Mouse (Mus musculus): ENCODE measurements at regions not wholly inside any gene's neighbourhood (a gene's known extent, or its start where the extent isn't known, plus 50 kb on each side); places are given as distances from the start of the nearest gene placed in this dataset.

- no peak for DNase-seq (ENCODE audit: low spot score in 2 of 2)
These were observed 151.8 kb downstream of the Cyp26b1 start for GRCm38 (mm10) chr6:84441721-84442480.

DNA sequence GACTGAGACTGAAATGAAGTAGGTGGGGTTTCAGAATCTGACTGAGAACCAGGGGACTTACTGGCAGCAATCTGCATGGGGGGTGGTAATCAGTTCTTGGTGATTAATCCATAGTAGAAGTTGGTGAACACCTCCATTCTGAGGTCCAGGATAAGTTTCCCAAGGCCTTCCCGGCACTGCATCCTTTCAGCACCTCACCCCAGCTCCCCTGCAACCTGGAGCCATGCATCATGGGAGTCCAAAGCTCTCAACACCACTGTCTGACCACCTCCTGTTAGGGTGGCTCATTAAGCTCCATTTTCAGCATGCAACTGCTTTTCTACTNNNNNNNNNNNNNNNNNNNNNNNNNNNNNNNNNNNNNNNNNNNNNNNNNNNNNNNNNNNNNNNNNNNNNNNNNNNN lies 157.0 kb downstream of the Cyp26b1 start:
- DNase-seq (ENCODE audit: low spot score in 2 of 2) = no peak

DNA sequence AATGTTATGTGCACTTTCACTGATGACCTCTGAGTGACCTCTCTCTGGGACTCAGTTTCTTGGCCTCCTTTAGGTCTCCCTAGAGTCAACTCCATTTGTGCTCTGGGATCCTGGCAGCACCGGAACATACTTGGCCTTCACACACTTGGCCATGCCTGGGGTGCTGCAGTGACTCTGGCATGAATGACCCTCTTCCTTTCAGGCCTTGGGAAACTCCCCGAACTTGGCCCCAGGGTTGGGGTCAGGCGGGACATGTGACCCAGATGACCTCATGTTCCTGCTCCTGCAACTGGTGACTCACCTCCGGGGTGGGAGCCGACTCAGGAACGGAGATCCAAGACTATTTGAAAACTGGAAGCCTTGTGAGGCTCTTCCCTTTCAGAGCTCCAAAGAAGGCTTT lies 159.2 kb downstream of the Cyp26b1 start:
- DNase-seq (ENCODE audit: low spot score in 2 of 2) = no peak

- DNase-seq (ENCODE audit: low spot score in 2 of 2) = no peak
These were observed 162.1 kb downstream of the Cyp26b1 start for GRCm38 (mm10) chr6:84431622-84431955.

DNA sequence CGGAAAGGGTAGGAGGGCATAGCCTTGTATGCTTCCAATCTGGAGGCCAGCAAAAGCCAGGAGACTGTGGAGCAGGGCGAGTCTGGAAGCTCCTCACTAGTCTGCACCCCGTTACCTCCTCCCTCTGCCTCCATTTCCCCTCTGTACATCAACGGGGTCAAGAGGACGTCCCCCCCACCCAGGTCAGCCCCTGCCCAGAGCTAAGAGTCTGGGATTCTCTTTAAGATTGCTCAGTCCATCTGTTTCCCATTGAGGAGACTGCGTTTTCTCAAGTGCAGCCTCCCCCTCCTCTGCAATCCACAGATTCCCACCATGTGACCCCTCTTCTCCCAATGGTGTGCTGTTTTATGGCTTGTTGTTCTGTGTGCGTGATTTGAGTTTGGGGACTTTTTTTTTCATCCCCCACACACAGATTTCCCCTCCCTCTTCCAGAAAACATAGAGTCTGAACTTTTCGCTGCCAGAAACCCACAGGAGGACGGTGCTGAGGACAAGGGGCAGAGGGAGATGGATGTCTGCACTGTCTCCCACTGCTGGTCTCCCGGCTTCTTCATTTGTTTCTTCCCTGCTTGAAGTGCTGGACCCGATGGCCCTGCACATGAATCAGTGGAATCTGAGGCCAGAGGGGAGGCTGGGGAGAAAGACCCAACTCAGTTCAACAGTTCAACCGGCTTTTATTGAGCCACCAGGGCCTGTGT lies 162.6 kb downstream of the Cyp26b1 start:
- no peak for DNase-seq (ENCODE audit: low spot score in 2 of 2)

- no peak for DNase-seq (ENCODE audit: low spot score in 2 of 2)
These were observed 163.6 kb downstream of the Cyp26b1 start for GRCm38 (mm10) chr6:84430146-84430545.

DNA sequence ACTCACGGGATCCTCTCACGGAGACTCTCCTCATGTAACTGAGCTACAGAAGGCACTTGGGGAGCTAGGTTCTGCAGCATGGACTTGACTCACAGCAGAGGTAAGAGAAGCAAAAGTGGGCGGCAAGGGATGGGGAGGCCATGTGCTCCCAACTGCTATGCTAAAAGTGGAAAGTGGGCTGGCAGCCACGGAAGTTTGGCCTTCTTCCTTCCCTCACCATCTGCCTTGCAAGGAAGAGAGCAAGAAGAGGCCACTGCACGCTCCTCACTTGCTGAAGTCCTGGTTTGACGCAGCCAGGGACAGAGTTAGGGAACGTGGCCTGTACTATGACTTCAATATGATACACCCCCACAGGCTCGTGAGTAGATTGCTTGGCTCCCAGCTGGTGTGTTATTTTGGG lies 164.5 kb downstream of the Cyp26b1 start:
- DNase-seq (ENCODE audit: low spot score in 2 of 2) = peak; percentile 31 to 63

GRCm38 (mm10) chr6:84426691-84427090 lies 167.0 kb downstream of the Cyp26b1 start:
- DNase-seq (ENCODE audit: low spot score in 2 of 2) = no peak

DNA sequence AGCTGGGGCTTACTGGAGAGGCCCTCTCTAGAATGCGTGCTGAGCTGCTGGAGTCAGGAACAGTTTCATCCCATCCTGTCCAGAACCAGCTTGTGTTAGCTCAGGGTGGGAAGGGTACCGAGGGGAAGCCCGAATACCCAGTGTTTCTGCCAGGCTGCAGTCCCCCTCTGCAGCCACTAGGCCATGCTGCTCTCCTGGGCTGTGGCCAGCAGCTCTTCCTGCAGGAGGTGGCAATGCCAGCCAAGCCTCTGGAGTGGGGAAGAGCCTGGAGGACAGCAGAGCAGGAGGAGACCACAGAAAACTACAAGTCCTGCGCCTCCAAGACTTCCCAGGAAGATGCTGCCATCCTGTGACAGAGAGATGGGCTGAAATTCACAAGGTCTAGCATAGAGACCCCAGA lies 167.9 kb downstream of the Cyp26b1 start:
- peak in 1 of 2 experiments; percentile 29 for DNase-seq (ENCODE audit: low spot score in 2 of 2)

DNA sequence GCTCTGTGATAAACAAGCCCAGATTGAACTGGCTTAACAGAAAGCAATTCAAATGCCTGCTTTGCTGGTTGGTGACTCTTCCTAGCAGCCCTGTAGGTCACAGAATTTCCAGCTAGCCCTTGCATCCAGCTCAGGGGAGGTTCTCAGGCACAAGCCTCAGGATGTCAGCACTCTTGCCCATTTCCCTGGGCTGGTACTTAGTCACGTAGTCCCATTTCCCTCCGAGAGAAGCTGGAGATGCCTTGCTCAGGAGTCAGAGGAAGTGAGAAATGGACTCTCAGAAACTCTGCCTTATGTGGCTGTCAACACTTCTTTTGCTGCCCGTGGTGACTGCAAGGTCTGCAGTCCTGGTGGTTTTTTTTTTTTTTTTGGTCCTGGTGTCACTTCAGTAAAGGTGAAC lies 170.8 kb downstream of the Cyp26b1 start:
- DNase-seq (ENCODE audit: low spot score in 2 of 2) = no peak

DNA sequence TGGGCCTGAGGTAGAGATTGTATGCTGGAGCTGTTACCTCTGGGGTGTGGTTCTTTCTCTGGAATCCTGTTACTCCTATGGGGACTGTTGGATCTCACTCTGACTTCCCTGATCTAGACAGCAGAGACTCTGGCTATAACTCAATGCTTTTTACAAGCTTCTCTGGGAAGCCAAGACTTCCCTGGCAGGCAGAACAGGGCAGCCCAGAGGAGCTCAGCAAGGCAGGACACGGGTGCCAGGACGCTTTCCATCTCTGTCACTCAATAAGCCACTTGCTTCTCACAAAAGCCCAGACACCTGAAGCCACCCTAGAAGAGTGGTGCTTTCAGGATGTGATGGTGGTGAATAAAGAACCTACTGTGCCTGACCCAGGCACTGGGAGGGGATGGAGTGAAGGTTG lies 174.0 kb downstream of the Cyp26b1 start:
- no peak for DNase-seq (ENCODE audit: low spot score in 2 of 2)

DNA sequence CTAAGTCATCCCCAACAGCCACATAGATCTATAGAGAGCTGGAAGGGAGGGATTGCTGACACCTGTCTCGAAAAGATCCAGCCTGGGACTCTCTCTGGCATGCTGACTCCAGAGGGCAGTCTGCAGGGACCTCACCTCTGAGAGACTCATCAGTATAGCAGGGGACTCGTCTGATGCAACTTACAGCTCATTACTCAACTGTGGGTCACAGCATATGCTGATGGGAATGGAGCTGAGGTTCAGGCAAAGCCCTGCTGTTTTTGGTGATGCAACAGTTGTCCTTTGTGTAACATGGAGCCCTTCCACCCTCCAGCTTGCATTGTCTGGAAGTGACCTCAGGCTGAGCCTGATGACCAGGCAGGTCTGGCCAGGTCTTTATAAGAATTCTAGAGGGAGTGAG lies 174.4 kb downstream of the Cyp26b1 start:
- DNase-seq (ENCODE audit: low spot score in 2 of 2) = no peak

GRCm38 (mm10) chr6:84416992-84417636 lies 176.6 kb downstream of the Cyp26b1 start:
- DNase-seq (ENCODE audit: low spot score in 2 of 2) = no peak

DNA sequence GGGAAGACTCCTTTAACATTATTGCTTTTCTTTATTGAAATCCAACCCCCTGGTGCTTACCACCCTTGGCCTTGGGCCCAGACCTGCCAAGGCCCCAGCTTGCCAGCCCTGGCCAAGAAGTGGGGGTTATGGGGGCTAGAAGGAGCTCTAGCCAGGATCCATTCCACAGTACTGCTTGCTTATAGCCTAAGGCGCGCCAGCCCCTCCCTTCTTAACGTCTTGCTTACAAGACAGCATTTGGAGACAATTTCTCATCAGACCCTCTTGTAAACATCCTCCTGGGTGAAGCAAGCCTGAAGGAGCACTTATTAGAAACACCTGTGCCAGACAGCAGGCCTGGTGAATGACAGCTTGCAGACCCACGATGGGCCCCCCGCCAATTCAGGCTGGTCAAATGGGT lies 179.3 kb downstream of the Cyp26b1 start:
- DNase-seq (ENCODE audit: low spot score in 2 of 2) = no peak

GRCm38 (mm10) chr6:84409863-84410513 lies 183.7 kb downstream of the Cyp26b1 start:
- DNase-seq (ENCODE audit: low spot score in 2 of 2) = no peak

DNA sequence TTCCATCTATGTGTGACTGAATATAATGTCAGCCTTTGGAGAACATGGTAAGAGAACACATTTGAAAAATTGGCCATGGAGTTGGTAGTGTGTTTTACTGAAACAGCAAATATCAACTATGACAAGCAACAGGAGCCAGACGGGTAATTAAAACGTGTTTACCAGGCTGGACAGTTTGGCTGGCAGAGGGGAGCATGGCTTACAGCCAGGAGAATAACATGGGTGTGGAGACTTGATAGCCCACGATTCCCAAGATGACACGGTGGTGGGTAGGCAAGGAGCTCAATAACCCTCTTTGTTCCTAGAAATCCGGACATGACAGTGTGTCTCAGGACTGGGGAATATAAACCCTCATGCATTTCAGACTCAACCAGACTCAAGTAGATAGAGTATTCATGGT lies 185.2 kb downstream of the Cyp26b1 start:
- no peak for DNase-seq (ENCODE audit: low spot score in 2 of 2)

- peak; percentile 19 to 77 for DNase-seq (ENCODE audit: low spot score in 2 of 2)
These were observed 185.9 kb downstream of the Cyp26b1 start for GRCm38 (mm10) chr6:84407773-84408172.

DNA sequence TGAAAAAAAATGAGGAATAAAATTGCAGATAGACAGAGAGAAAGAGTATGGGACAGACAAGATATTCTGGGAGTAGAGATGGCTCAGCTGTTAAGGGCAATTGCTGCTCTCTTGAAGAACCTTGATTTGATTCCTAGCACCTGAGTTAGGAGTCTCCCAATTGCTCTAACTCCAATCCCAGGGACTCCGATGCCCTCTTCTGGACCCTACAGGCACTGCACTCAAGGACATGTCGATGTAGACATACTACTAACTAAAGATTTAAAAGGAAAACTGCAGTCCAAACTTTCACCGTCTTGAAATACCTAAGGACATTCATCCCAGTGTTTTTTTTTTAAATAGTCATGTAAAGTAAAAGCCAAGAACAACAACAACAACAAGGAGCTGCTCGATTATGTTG lies 189.0 kb downstream of the Cyp26b1 start:
- no peak for DNase-seq (ENCODE audit: low spot score in 2 of 2)

GRCm38 (mm10) chr6:84402431-84402830 lies 191.3 kb downstream of the Cyp26b1 start:
- DNase-seq (ENCODE audit: low spot score in 2 of 2) = no peak

DNA sequence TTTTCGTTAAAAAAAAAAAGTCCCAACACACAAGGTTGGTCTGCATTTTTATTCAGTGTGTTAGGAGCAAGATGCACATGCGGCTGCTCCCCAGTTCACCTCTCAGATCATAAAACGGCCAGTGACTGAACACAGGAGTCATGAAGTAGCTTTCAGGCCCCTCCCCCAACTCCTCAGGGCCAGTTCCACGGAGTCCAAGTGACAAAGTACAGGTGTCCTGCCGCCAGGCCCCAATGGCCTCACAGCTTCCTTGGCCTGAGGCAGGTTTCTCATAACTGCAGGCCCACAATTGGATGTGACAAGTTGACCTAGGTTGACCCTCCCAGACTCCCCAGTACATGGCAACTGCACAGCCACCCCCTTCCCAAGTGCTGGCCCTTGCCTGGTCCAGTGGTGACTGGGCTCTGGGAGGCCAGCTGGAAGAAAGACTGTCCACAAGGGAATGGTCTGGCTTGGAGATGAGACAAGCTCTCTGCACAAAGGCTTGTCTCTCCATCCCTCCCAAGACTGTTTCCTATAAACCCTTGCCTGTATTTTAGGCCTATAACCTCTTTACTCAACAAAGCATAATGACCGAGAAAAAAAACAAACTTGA lies 199.1 kb downstream of the Cyp26b1 start:
- DNase-seq (ENCODE audit: low spot score in 2 of 2) = no peak

DNA sequence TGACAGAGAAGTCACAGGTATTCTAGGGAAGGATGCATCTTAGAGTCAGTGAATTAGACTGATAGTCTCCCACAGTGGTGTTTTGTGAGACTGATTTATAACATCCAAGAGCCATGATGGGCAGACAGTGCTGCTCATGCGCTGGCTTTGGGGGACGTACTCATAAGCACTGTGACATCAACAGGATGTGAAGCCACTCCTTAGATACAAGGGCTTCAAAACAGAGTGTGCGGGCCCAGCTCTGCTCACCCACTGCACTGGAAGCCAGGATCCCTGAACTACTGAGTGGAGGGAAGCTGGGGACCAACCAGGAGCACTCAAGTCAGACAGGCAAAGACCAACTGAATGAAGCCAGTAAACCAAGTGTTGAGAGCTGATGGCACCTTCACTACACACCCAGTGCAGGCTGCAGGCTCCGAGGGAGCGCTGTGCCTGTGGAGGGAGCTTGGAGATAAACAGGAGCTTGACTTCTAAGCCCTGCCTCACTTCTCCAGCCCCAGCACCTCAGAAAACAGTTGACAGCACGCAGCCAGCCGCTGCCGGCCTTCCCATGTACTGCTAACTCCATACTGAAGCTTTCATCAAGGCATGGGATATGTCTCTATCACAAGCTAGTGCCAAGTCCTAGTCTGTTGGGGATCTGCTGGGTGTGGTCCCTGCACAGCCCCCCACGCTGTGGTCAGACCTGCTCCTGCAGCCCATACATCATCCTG lies 200.0 kb downstream of the Cyp26b1 start:
- no peak for DNase-seq (ENCODE audit: low spot score in 2 of 2)

Measured in layer of hippocampus, adult 18-20 months (tissue).